Mouse (Mus musculus): ENCODE data around the gene Vmn1r226.

The Vmn1r226 gene

DNA sequence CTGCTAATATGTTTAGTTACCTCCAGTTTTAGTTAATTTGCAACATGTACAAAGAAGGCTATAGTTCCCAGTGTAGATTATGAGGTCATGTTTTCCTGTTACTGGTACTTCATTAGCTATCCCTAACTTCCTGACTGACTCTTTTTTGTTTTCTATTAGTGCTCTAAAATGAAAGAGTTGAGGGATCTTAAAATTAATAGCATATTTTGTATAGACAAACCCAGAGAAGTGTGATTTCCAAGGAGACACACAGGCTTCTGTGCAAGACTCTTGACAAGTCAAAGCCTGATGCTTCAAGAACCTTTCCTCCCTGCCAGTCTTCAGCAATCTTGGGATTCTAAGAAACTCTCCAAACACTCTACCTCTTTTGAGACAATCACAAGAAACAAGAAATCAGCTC, at the start of gene Vmn1r226:
Vmn1r226 (plus strand) TSS at position 301 of the 400 bp plus-strand sequence.
- no peak for DNase-seq (ENCODE audit: low spot score)

DNA sequence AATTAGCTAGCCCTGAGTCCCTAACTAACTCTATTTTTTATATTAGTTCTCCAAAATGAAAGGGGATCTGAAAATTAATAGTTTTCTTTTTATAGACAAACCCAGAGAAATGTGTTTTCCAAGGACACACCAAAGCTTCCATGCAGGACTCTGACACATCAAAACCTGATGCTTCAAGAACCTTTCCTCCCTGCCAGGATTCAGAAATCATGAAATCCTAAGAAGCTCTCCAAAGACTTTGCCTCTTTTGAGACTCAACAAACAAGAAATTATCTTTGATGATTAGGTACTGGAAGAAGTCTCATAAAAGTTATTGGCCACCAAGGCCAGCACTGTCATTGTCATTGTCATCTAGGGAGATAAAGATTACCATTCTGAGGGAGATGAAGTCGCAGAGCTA, 46.9 kb downstream of the Vmn1r226 start, which contains the start of gene Vmn1r227:
Vmn1r227 (plus strand) TSS at position 301 of the 400 bp plus-strand sequence.
- no peak for DNase-seq (ENCODE audit: low spot score)
